Mouse (Mus musculus) stomach, embryonic 15.5 days (tissue): Measurements from ENCODE around the gene Adgre5. TPM values are rescaled to one million over a fixed set of nuclear protein-coding genes. Genes with fewer than 3 reads are reported as not detected.

Experiments used
- ATAC-seq: fragments of 200-750 bp; cut with Nextera tagmentation; 2 replicates; pipeline ENCODE4 v1.8.0; 2017; ENCODE audit warnings: low read depth, moderate number of reproducible peaks, moderate TSS enrichment; ENCODE audit not compliant: insufficient read depth, low FRiP score
- H3K27ac ChIP-seq: fragments of 300-500 bp; sonication (generic); 2 replicates; pipeline ENCODE4 v1.5.1; 2015; ENCODE audit warnings: mild to moderate bottlenecking, inconsistent platforms
- H3K27me3 ChIP-seq: fragments of 300-500 bp; sonication (generic); replicated peaks from 2 replicates; pipeline ENCODE4 v1.6.1; 2015; ENCODE audit warnings: inconsistent platforms
- H3K36me3 ChIP-seq: fragments of 300-500 bp; sonication (generic); 2 replicates; pipeline ENCODE4 v1.6.1; 2015; ENCODE audit warnings: inconsistent platforms
- H3K4me1 ChIP-seq: fragments of 300-500 bp; sonication (generic); 2 replicates; pipeline ENCODE4 v1.6.1; 2015; ENCODE audit warnings: inconsistent platforms
- H3K4me2 ChIP-seq: fragments of 300-500 bp; sonication (generic); 2 replicates; pipeline ENCODE4 v1.6.1; 2015; ENCODE audit warnings: mild to moderate bottlenecking, inconsistent platforms
- H3K4me3 ChIP-seq: fragments of 300-500 bp; sonication (generic); replicated peaks from 2 replicates; pipeline ENCODE4 v1.5.1; 2015; ENCODE audit warnings: inconsistent platforms
- H3K9ac ChIP-seq: fragments of 300-500 bp; sonication (generic); 2 replicates; pipeline ENCODE4 v1.6.1; 2015; ENCODE audit warnings: inconsistent platforms
- H3K9me3 ChIP-seq: fragments of 300-500 bp; sonication (generic); 2 replicates; pipeline ENCODE4 v1.6.1; 2016; ENCODE audit warnings: inconsistent platforms
- WGBS: fragments of 180-500 bp; shearing (Covaris S2); methylation state at CpG from one replicate; pipeline ENCODE4 v1.1.7; 2015; 5-methylcytosine and 5-hydroxymethylcytosine counted together
- polyA plus RNA-seq: library from polyadenylated mRNA; unstranded; fragments of >200 nt; fragmentation: Nextera tagmentation; extraction: Ambion mirVana; gene quantifications from 2 replicates; pipeline ENCODE4 v1.2.1, GENCODE M21; 2015

Gene Adgre5
- polyA plus RNA-seq, 1 experiment from 2014 or later: 29.8 TPM

DNA sequence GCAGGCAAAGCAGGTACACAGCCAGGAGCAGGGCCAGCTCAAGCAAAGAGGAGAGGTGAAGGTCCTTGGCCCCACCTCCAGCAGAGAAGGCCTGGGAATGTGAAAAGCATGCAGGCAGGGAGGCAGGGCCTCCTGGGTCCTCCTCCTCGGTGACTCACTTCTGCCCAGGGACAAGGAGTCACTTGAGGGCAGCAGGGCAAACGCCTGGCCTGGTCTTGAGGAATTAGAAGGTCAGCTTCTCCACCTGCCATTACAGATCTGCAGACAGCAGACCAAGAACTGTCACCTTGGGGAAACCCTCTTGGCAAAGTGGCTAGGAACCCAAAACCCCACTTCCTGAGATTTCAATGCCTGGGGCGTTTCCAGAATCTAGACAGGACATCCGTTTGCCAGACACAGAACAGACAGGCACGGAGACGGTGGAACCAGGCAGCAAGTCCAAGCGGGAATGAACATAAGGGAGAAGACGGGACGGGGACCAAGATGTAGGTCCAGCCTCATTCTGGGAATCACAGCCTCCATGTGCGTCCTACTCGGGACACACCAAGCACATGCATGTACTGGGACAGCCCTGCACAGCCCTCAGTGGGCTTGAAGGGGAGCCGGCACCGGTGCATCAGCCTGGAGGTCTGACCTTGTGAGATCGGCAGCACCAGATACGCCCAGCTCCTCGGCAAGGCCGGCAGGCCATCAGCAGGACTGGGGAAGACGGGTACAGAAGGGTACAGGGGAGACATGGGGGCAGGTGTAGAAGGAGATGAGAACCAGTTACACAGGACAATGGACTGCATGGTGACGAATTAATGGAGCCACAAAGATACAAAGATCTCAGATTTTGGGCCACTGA, 43.5 kb downstream of the Adgre5 start:
- Histone ChIP-seq H3K4me2 (peak overlapping the region; percentile 94), H3K9me3 (no peaks in the 10 kb centered on the region), H3K36me3 (0 out of 2 replicates have a peak, but pooled peaks cover 1% of the 10 kb centered on the region), H3K9ac (no peak overlapping the region), H3K27ac (peak overlapping the region; percentile 89), H3K27me3 (no peaks in the 10 kb centered on the region), H3K4me1 (peaks cover 32% of the 10 kb centered on the region), H3K4me3 (peak overlapping the region; percentile 95)
- no peak for ATAC-seq
- WGBS: 42% methylated on average over 19 of the region's 19 CpGs

DNA sequence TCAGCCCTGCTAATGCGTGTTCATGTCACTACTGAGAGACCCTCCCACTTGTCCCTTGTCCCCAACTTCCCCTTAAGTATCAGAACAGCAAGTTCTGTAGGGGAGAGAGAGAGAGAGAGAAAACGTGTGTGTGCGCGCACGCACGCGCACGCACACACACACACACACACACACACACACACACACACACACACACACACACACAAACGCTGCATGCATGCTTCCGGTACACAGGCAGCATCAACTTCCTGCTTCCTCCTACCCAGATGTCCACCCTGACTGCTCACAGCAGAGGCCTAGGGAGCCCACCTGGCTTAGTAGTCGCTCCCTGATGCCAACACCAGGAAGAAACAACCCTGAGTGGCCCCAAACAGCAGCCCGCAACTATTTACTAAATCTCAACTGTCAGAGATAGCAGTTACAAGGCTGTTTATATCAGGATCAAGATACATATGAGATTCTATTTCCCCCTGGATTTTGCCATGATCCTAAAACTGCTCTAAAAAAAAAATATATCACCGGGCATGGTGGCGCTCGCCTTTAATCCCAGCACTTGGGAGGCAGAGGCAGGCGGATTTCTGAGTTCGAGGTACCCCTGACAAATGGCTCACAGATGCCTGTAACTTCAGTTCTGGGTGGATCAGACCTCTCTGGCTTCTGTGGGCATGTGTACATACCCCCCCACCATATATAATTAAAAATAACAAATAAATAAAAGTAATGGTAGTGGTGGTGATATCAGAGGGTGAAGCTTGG, 45.6 kb downstream of the Adgre5 start:
- no peak overlapping the region for H3K4me2 ChIP-seq
- peaks cover 32% of the 10 kb centered on the region for H3K4me1 ChIP-seq
- no peak overlapping the region for H3K27ac ChIP-seq
- no peak for ATAC-seq
- H3K9me3 ChIP-seq: no peaks in the 10 kb centered on the region
- WGBS: 71% methylated on average over 13 of the region's 17 CpGs
- H3K9ac ChIP-seq: no peak overlapping the region
- no peaks in the 10 kb centered on the region for H3K27me3 ChIP-seq
- no peak overlapping the region for H3K4me3 ChIP-seq
- H3K36me3 ChIP-seq: peaks cover 20% of the 10 kb centered on the region

DNA sequence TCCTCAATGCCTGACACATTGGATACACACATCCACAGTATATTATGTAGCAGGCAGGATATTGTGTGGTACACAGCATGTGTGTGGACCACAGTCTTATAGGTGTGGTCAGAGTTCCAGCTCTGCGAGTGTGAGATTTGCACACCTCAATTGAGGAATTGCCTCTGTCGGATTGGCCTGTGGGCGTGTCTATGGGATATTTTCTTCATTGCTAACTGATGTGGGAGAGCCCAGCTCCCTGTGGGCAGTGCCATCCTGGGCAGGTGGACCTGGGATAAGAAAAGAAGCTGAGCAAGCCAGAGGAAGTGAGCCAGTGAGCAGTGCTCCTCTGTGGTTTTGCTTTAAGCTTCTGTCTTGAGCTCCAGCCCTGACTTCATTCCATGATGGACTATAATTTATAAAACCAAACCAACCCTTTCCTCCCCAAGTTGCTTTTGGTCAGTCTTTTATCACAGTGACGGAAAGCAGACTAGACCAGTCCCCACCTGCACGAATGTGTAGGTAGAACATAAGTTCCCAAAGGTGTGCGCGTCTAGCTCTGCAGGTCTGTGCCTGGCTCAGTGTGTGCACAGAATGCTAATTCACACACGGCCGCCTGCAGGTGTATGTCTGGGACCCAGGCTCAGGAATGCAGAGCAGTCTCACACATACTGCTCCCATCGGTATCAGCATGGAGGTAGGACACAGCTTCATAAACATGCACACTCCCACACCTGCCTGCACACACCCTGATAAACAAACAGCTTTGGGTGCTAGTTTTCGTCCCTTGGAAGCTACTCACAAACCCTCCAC, 46.6 kb downstream of the Adgre5 start:
- H3K9ac ChIP-seq: no peak overlapping the region
- peaks cover 27% of the 10 kb centered on the region for H3K4me1 ChIP-seq
- peaks cover 24% of the 10 kb centered on the region for H3K36me3 ChIP-seq
- H3K9me3 ChIP-seq: no peaks in the 10 kb centered on the region
- no peak overlapping the region for H3K4me3 ChIP-seq
- ATAC-seq: no peak
- no peak overlapping the region for H3K27ac ChIP-seq
- WGBS: 70% methylated on average over 11 of the region's 11 CpGs
- H3K27me3 ChIP-seq: no peaks in the 10 kb centered on the region
- no peak overlapping the region for H3K4me2 ChIP-seq

DNA sequence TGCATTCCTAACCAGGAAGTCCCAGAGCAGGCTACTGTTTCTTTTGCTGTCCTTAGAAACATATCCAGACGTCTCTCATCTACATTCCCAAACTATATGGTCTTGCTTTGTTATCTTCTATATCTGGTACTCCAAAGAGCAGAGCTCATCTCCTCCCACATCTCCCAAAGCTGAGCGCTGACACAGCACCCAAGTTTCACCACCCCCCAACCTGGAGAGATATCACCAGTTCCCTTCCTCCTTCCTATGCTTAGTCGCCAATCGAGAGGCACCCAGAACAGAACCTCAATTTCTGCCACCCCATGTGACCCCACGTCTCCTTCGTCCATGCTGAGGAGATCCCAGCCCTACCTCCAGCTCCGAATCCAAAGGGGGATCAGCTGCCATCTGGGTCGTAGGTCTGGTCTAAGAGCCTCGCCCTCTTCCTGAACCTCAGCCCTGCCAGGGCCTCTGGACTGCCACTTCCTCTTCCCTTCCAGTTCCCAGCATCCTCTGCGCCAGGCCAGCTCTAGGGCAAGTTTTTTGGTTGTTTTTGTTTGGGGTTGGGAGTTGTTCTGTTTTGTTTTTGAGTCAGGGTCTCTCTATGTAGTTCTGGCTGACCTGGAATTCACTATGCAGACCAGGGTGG, 47.4 kb downstream of the Adgre5 start:
- Histone ChIP-seq H3K27me3 (no peaks in the 10 kb centered on the region), H3K27ac (no peak overlapping the region), H3K9me3 (no peaks in the 10 kb centered on the region), H3K4me1 (peaks cover 24% of the 10 kb centered on the region), H3K9ac (no peak overlapping the region), H3K36me3 (peaks cover 25% of the 10 kb centered on the region), H3K4me3 (no peak overlapping the region), H3K4me2 (no peak overlapping the region)
- no peak for ATAC-seq
- 79% methylated on average over 10 of the region's 10 CpGs for WGBS

DNA sequence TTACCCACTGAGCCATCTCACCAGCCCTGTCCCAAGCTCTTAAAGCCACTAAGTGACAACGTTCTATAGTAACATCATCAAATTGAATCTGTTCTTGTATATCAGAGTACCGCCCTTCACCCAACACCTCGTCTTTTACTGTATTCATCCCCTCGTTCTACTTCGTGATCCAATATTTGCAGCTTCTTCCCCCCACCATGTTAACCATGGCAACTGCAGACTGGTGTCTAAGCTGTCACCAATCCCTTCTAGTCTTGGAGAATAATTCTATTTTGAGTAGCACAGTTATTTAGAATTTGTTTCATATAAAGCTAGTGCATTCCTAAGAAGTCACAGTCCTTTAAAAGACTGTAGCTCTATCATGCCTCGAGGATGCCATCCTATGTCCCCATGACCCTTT, 51.9 kb downstream of the Adgre5 start:
- peaks cover 5% of the 10 kb centered on the region; the same call in 1 of the 2 replicates for H3K4me1 ChIP-seq
- no peaks in the 10 kb centered on the region for H3K9me3 ChIP-seq
- ATAC-seq: no peak
- H3K4me3 ChIP-seq: no peak overlapping the region
- H3K9ac ChIP-seq: no peak overlapping the region
- WGBS: 92% methylated on average over 6 of the region's 6 CpGs
- no peaks in the 10 kb centered on the region for H3K27me3 ChIP-seq
- no peak overlapping the region for H3K27ac ChIP-seq
- no peak overlapping the region for H3K4me2 ChIP-seq
- peaks cover 35% of the 10 kb centered on the region for H3K36me3 ChIP-seq

DNA sequence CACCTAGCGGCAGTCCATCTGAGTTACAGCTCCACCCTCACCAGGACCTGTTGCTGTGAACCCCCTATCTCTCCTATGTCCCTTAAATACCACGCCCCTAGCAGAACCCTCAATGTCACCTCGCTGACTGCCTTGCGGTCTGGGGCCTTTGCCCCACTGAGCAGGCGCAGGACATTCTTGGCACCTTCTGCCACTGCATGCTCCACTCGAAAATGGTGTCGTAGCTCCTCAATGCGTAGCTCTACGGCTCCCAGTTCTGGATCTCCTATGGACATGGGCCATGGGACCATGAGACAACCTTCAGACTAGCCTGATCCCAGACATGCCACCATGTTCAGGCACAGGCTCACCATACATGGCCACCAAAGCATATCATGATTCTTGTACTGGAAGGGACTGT, 56.6 kb downstream of the Adgre5 start:
- Histone ChIP-seq H3K9me3 (no peaks in the 10 kb centered on the region), H3K36me3 (peaks cover 38% of the 10 kb centered on the region), H3K4me2 (no peak overlapping the region), H3K4me1 (peaks cover 7% of the 10 kb centered on the region; the same call in 1 of the 2 replicates), H3K4me3 (no peak overlapping the region), H3K27ac (no peak overlapping the region), H3K27me3 (no peaks in the 10 kb centered on the region), H3K9ac (no peak overlapping the region)
- no peak for ATAC-seq
- 92% methylated on average over 9 of the region's 9 CpGs for WGBS

DNA sequence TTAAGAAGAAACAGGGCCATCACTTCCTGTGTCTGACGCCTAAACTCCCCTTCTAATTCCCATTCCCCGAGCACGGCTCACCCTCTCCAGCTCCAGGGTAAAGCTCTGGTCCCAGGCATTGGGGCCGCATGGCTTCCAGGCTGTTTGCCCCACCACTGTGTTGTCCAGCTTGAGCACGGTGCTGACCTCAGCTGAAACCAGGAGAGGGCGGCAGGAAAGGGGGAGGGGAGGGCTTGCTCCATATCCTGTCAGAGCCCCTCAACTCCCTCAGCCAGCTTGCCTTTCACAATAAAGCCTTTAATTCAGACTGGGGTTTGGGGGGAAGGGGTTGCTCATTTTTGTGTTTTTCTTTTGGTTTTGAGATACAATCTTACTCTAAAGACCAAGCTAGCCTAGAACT, 60.0 kb downstream of the Adgre5 start:
- H3K9ac ChIP-seq: no peak overlapping the region
- ATAC-seq: peak; percentile 44; the same call in 1 of the 2 replicates
- WGBS: 14% methylated on average over 6 of the region's 6 CpGs

DNA sequence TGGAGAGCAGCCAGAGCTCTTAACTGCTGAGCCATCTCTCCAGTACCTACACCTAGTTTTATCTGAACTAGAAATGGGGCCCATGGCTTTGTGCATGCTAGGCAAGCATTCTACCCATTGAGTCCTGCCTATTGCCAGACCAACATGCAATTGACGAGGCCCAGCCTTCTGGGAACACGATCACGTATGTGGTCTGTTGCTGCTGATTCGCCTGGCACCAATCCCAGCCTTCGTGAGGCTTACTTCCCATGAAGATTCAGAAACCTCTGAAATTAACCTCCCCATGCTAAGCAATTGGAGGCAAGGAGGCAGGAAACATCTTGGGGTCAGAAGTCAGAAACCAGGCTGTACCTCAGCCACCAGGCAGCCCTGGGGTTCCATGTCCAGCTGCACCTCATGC, 60.5 kb downstream of the Adgre5 start:
- no peak overlapping the region for H3K9ac ChIP-seq
- H3K9me3 ChIP-seq: no peaks in the 10 kb centered on the region
- no peak overlapping the region for H3K4me3 ChIP-seq
- no peak for ATAC-seq
- WGBS: 74% methylated on average over 5 of the region's 5 CpGs
- peaks cover 7% of the 10 kb centered on the region; the same call in 1 of the 2 replicates for H3K4me1 ChIP-seq
- H3K36me3 ChIP-seq: peaks cover 49% of the 10 kb centered on the region
- H3K27me3 ChIP-seq: no peaks in the 10 kb centered on the region
- H3K27ac ChIP-seq: peak overlapping the region; percentile 74
- H3K4me2 ChIP-seq: no peak overlapping the region

More for the DNA sequence above, 60.0 kb downstream of the Adgre5 start:
- H3K4me3 ChIP-seq: no peak overlapping the region
- H3K4me1 ChIP-seq: peaks cover 7% of the 10 kb centered on the region; the same call in 1 of the 2 replicates
- no peaks in the 10 kb centered on the region for H3K27me3 ChIP-seq
- no peak overlapping the region for H3K4me2 ChIP-seq
- peak overlapping the region; percentile 74 for H3K27ac ChIP-seq
- peaks cover 49% of the 10 kb centered on the region for H3K36me3 ChIP-seq
- H3K9me3 ChIP-seq: no peaks in the 10 kb centered on the region

DNA sequence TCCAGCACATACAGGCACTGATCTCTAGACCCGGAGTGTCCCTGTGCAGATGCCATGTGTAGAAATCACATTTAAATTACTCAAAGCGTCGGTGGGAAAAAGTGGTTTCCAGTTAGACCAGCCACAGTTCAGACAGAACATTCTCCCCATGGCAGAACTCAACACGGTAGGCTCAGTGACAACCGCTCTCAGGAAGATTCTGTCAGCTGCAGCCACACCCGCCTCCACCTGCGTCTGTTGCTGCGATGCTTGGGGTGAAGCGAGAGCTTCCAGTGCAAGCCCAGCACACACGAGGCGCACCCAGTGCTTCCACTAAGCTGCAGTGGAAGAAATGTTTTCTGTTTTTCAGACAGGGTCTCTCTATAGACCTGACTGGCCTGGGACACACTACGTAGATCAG, 61.3 kb downstream of the Adgre5 start:
- H3K27ac ChIP-seq: no peak overlapping the region

DNA sequence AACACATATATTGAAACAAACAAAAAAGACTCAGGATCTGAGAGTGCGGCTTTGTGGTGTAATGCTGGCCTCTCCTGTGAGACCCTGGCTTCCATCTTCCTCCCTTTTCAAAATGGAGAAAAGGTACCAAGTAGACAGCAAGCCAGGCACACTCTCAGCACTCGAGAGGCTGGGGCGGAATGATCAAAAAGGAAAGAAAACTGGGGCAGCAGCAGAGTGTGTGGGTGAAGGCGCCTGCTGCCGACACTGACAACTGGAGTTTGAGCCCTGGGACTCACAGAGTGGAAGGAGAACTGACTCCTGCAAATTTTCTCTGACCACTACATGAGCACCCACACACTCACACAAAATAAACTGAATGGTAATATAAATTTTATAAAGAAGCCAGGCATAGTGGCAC, 66.6 kb downstream of the Adgre5 start:
- Histone ChIP-seq H3K36me3 (peaks cover 41% of the 10 kb centered on the region), H3K9ac (no peak overlapping the region), H3K4me2 (no peak overlapping the region), H3K9me3 (no peaks in the 10 kb centered on the region), H3K4me1 (no peaks in the 10 kb centered on the region), H3K4me3 (no peak overlapping the region), H3K27ac (no peak overlapping the region), H3K27me3 (no peaks in the 10 kb centered on the region)
- no peak for ATAC-seq
- 93% methylated on average over 5 of the region's 5 CpGs for WGBS

More for the DNA sequence above, 61.3 kb downstream of the Adgre5 start:
- Histone ChIP-seq H3K9ac (no peak overlapping the region), H3K36me3 (peaks cover 49% of the 10 kb centered on the region), H3K4me1 (peaks cover 7% of the 10 kb centered on the region; the same call in 1 of the 2 replicates), H3K27me3 (no peaks in the 10 kb centered on the region), H3K4me2 (no peak overlapping the region), H3K4me3 (no peak overlapping the region), H3K9me3 (no peaks in the 10 kb centered on the region)
- ATAC-seq: no peak
- 92% methylated on average over 12 of the region's 12 CpGs for WGBS
